Mouse (Mus musculus): ENCODE data around the gene Ndfip2. TPM values are rescaled to one million over a fixed set of nuclear protein-coding genes. Genes with fewer than 3 reads are reported as not detected.
A peak's percentile ranks its signal among the peaks of the same experiment; 100 is the strongest.

The Ndfip2 gene
- total and polyA plus RNA-seq, 2 experiments from 2014 or later: 113 to 158 TPM

DNA sequence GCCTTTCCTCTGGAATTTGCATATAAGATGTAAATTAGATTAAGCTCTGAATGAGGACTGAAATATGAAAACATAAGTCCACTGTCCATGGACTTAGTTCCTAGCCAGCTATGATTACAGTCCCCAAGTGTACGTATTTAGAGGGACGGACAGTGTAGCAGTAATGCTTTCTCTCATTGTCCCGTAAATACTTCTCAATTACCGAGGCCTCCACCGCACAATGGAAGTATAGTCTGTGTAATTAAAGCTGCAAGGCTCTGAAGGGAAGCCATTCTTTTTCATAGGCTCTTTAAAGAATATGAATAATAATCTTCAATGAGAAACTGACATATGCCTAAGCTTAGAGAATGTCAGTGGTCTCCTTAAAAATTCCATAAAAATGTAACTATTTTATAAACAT lies 64.5 kb downstream of the Ndfip2 start:
- no peak overlapping the region for H3K27ac ChIP-seq (ENCODE audit: low read depth, low read length)
- no peaks in the 10 kb centered on the region for H3K9me3 ChIP-seq (ENCODE audit: low read length)
- H3K27me3 ChIP-seq (ENCODE audit: insufficient read depth, low read length): no peaks in the 10 kb centered on the region
- no peaks in the 10 kb centered on the region for H3K4me1 ChIP-seq (ENCODE audit: insufficient read depth, low read length)
- ATAC-seq (ENCODE audit: low FRiP score): no peak
- 64% methylated on average over 5 of the region's 5 CpGs for WGBS
- no peak for DNase-seq (ENCODE audit: low spot score)
- no peak overlapping the region for H3K4me2 ChIP-seq (ENCODE audit: low read depth, low read length, poor library complexity, severe bottlenecking)
- H3K4me3 ChIP-seq (ENCODE audit: low read depth, low read length): no peak overlapping the region
- TF ChIP-seq CTCF (IDR thresholded peaks at IDR 0.05): no peak
- H3K9ac ChIP-seq (replicated peaks; ENCODE audit: low read length, poor library complexity, severe bottlenecking): no peak overlapping the region
- H3K36me3 ChIP-seq (ENCODE audit: insufficient read depth, low read length): no peaks in the 10 kb centered on the region

DNA sequence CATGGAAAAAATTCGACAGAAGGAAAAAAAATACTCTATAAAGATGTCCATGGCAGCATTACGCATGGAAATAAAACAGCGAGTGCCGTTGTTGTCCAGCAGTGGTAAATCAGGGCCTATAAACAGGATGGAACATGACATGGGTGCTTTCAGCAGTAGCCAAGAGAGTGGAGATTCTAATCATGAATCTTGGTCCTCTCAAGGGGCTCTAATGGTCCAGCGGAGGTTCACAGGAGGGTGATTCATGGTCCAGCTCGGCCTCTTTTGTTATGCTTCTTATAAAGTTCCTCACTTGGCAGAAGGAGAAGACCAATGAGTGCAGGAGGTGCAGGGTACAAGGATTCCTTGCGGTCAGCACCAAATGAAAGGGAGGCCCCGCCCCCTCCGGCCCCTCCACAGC lies 65.1 kb downstream of the Ndfip2 start:
- Histone ChIP-seq H3K27me3 (ENCODE audit: insufficient read depth, low read length) (no peaks in the 10 kb centered on the region), H3K4me2 (ENCODE audit: low read depth, low read length, poor library complexity, severe bottlenecking) (no peak overlapping the region), H3K36me3 (ENCODE audit: insufficient read depth, low read length) (no peaks in the 10 kb centered on the region), H3K9me3 (ENCODE audit: low read length) (no peaks in the 10 kb centered on the region), H3K27ac (ENCODE audit: low read depth, low read length) (no peak overlapping the region), H3K4me1 (ENCODE audit: insufficient read depth, low read length) (no peaks in the 10 kb centered on the region), H3K9ac (replicated peaks; ENCODE audit: low read length, poor library complexity, severe bottlenecking) (no peak overlapping the region), H3K4me3 (ENCODE audit: low read depth, low read length) (no peak overlapping the region)
- TF ChIP-seq CTCF (IDR thresholded peaks at IDR 0.05): no peak
- no peak for DNase-seq (ENCODE audit: low spot score)
- 88% methylated on average over 9 of the region's 9 CpGs for WGBS
- ATAC-seq (ENCODE audit: low FRiP score): no peak

DNA sequence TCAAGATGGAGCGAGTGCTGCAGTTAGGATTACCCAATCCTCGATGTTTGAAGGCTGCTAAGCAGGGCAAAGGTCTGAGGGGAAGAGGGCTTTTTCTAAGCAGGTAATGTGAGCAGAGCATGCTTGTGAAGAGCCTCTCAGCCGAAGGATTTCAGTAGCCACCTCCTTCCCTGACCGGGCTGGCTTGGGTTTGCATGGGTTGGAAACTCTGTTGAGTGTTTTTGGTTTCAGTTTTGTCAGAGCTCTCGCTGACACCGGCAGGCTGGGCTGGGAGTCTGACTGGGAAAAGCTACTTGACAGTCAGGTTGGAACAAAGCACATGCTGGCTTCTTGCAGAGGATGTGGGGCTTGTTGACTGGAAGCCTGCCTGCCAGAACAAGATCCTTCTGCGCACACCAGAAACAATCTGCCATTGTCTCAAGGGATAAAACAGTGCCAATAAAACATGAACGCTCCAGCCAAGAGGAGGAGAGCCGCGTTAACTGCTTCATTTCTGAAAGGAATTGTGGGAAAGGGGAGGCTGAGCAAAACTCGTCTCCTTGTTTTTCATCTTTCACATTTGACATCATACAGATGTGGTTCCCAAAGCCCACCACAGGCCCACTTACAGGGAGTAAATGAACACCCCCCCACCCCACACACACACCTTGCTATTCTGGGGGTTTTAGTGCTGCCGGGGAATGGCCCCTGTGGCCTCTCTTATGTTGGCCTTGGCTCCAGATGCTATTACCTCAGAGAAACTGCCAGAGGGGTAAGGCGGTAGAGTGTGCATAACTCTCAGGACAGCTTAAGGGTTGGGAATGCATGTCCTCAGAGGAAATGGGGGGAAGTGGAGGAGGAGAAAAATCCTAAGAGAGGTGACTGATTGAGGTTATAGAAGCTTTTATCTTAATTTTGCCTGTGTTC lies 70.3 kb downstream of the Ndfip2 start:
- peak overlapping the region; percentile 59 for H3K27ac ChIP-seq (ENCODE audit: low read depth, low read length)

DNA sequence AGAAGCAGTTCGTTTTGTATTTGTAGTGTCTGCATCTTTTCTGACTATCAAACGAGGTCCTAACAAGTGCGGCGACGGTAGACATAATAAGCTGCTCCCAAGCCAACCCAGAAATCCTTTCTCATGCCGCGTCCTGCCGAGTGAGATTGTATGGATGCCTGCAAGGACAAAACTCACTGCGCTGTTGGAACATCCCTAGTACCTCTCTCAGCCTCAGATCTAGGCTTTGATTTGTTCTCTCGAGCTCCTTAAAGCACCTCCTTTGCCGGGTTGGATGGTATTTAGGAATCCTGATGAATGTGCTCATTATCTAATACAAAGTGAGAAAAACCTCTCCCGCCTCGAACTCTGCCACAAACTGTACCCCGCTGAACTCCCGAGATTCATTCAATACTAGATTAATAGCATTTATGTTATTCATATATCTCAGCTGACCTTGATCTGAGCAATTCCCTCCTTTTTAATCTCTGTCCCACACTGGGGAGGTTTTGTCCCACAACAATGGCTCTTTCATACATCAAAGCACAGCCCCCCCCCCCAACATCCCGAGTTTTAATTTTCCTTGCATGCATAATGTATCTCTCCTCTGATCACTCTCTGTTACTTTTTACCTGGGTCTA lies 75.2 kb downstream of the Ndfip2 start:
- TF ChIP-seq CTCF (IDR thresholded peaks at IDR 0.05): no peak
- Histone ChIP-seq H3K27ac (ENCODE audit: low read depth, low read length) (no peak overlapping the region), H3K4me1 (ENCODE audit: insufficient read depth, low read length) (no peaks in the 10 kb centered on the region), H3K4me2 (ENCODE audit: low read depth, low read length, poor library complexity, severe bottlenecking) (peak overlapping the region; percentile 48), H3K36me3 (ENCODE audit: insufficient read depth, low read length) (no peaks in the 10 kb centered on the region), H3K9me3 (ENCODE audit: low read length) (no peaks in the 10 kb centered on the region), H3K9ac (replicated peaks; ENCODE audit: low read length, poor library complexity, severe bottlenecking) (peak overlapping the region; percentile 36; the same call in 1 of the 2 replicates), H3K4me3 (ENCODE audit: low read depth, low read length) (peak overlapping the region; percentile 37), H3K27me3 (ENCODE audit: insufficient read depth, low read length) (no peaks in the 10 kb centered on the region)
- ATAC-seq (ENCODE audit: low FRiP score) (peak; percentile 57; the same call in 1 of the 2 replicates), DNase-seq (ENCODE audit: low spot score) (peak; percentile 79)
- WGBS: 23% methylated on average over 16 of the region's 16 CpGs

More for the DNA sequence above, 70.3 kb downstream of the Ndfip2 start:
- no peaks in the 10 kb centered on the region for H3K36me3 ChIP-seq (ENCODE audit: insufficient read depth, low read length)
- H3K9me3 ChIP-seq (ENCODE audit: low read length): no peaks in the 10 kb centered on the region
- H3K4me3 ChIP-seq (ENCODE audit: low read depth, low read length): peak overlapping the region; percentile 21
- H3K27me3 ChIP-seq (ENCODE audit: insufficient read depth, low read length): no peaks in the 10 kb centered on the region
- 0 out of 2 replicates have a peak overlapping the region, but pooled peaks have one; percentile 33 for H3K9ac ChIP-seq (replicated peaks; ENCODE audit: low read length, poor library complexity, severe bottlenecking)
- no peaks in the 10 kb centered on the region for H3K4me1 ChIP-seq (ENCODE audit: insufficient read depth, low read length)
- ATAC-seq (ENCODE audit: low FRiP score) (peak; percentile 77), DNase-seq (ENCODE audit: low spot score) (peak; percentile 90)
- TF ChIP-seq CTCF (IDR thresholded peaks at IDR 0.05): no peak
- peak overlapping the region; percentile 44 for H3K4me2 ChIP-seq (ENCODE audit: low read depth, low read length, poor library complexity, severe bottlenecking)
- WGBS: 14% methylated on average over 13 of the region's 13 CpGs

DNA sequence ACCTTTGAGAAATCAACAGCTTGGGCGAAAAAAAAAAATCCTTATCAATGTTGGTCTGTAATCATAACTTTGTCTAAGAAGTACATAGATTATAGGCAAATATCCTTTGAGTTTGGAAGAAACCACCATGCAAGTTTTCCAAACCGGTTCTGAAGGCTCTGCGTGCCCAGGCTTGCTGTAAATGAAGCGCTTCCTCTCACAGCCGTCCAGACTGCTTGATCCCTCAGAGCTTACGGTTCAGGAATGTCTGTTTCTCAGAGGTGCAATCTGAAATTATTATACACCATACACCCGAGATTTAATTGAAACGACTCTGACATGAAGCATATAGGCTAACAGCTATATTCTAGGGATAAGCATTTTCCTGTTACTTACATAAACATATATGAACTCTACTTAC lies 83.4 kb downstream of the Ndfip2 start:
- Histone ChIP-seq H3K9ac (replicated peaks; ENCODE audit: low read length, poor library complexity, severe bottlenecking) (no peak overlapping the region), H3K27me3 (ENCODE audit: insufficient read depth, low read length) (no peaks in the 10 kb centered on the region), H3K9me3 (ENCODE audit: low read length) (no peaks in the 10 kb centered on the region), H3K4me3 (ENCODE audit: low read depth, low read length) (no peak overlapping the region), H3K36me3 (ENCODE audit: insufficient read depth, low read length) (no peaks in the 10 kb centered on the region), H3K4me2 (ENCODE audit: low read depth, low read length, poor library complexity, severe bottlenecking) (no peak overlapping the region), H3K27ac (ENCODE audit: low read depth, low read length) (no peak overlapping the region), H3K4me1 (ENCODE audit: insufficient read depth, low read length) (no peaks in the 10 kb centered on the region)
- no peak for TF ChIP-seq CTCF (IDR thresholded peaks at IDR 0.05)
- WGBS: 79% methylated on average over 8 of the region's 8 CpGs
- DNase-seq (ENCODE audit: low spot score) (no peak), ATAC-seq (ENCODE audit: low FRiP score) (no peak)

DNA sequence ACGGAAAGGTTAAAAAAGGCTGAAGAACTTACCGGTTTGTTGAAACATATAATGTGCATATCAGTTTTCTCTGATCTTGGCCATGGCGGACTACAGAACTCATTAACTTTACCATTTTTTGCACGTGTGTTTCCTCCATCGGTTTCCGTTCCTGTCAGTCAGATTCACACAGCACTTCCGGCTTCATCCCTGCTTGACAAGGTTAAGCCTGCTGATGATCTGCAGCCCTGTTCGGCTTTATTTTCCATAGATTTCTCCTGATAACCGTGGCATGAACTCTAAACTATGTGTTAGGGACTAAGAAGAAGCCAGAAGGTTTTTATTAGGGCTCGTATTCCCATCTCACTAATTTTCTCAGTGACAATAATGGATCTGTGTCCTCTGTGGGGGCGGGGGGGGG lies 95.7 kb downstream of the Ndfip2 start:
- no peak for ATAC-seq (ENCODE audit: low FRiP score)
- no peaks in the 10 kb centered on the region for H3K9me3 ChIP-seq (ENCODE audit: low read length)
- H3K9ac ChIP-seq (replicated peaks; ENCODE audit: low read length, poor library complexity, severe bottlenecking): no peak overlapping the region
- H3K27me3 ChIP-seq (ENCODE audit: insufficient read depth, low read length): no peaks in the 10 kb centered on the region
- no peak for TF ChIP-seq CTCF (IDR thresholded peaks at IDR 0.05)
- H3K27ac ChIP-seq (ENCODE audit: low read depth, low read length): no peak overlapping the region
- no peaks in the 10 kb centered on the region for H3K4me1 ChIP-seq (ENCODE audit: insufficient read depth, low read length)
- no peak overlapping the region for H3K4me3 ChIP-seq (ENCODE audit: low read depth, low read length)
- no peak overlapping the region for H3K4me2 ChIP-seq (ENCODE audit: low read depth, low read length, poor library complexity, severe bottlenecking)
- no peaks in the 10 kb centered on the region for H3K36me3 ChIP-seq (ENCODE audit: insufficient read depth, low read length)
- DNase-seq (ENCODE audit: low spot score): no peak
- 73% methylated on average over 11 of the region's 11 CpGs for WGBS

Other genes with a start within 250 kb of the Ndfip2 start
- gene Rbm26, start 81.2 kb upstream of the Ndfip2 start, total RNA-seq (2014; rRNA removed): 40.8 and 57.4 TPM in 2 replicates
- gene Rbm26, start 81.2 kb upstream of the Ndfip2 start, polyA plus RNA-seq (2015; fragmentation: Nextera tagmentation; extraction: Ambion mirVana): 26.8 and 33.6 TPM in 2 replicates

Data from midbrain, postnatal 0 days (tissue).